Mouse (Mus musculus): ENCODE measurements around the gene Ube2j2. TPM values are rescaled to one million over a fixed set of nuclear protein-coding genes. Genes with fewer than 3 reads are reported as not detected.
A peak's percentile ranks its signal among the peaks of the same experiment; 100 is the strongest.

Ube2j2 gene
- polyA plus RNA-seq (2015; fragmentation: Nextera tagmentation; extraction: Ambion mirVana) = 123 and 127 TPM in 2 replicates

GRCm38 (mm10) chr4:155943534-155944249, at the start of gene Ube2j2:
Ube2j2 (plus strand) TSS chr4:155943831.
- H3K4me3 ChIP-seq = peak within 1 kb of the TSS; percentile 94
- peaks cover 22% of the 10 kb centered on the region for H3K36me3 ChIP-seq
- H3K4me2 ChIP-seq = peak within 1 kb of the TSS; percentile 79
- ATAC-seq (ENCODE audit: low FRiP score) = peak; percentile 98
- no peaks in the 10 kb centered on the region for H3K9me3 ChIP-seq
- H3K27ac ChIP-seq = peak within 1 kb of the TSS; percentile 87
- WGBS = under 1% methylated on average over 69 of the region's 85 CpGs
- peaks cover 34% of the 10 kb centered on the region for H3K4me1 ChIP-seq (replicated peaks)
- peak within 1 kb of the TSS; percentile 95 for H3K9ac ChIP-seq
- H3K27me3 ChIP-seq = no peaks in the 10 kb centered on the region

- H3K36me3 ChIP-seq = peaks cover 42% of the 10 kb centered on the region
- no peaks in the 10 kb centered on the region for H3K27me3 ChIP-seq
- peaks cover 56% of the 10 kb centered on the region for H3K4me1 ChIP-seq (replicated peaks)
- H3K9ac ChIP-seq = peak overlapping the region; percentile 98
- H3K4me3 ChIP-seq = peak overlapping the region; percentile 93
- ATAC-seq (ENCODE audit: low FRiP score) = no peak
- peak overlapping the region; percentile 44; the same call in 1 of the 2 replicates for H3K27ac ChIP-seq
- 36% methylated on average over 8 of the region's 8 CpGs for WGBS
- no peaks in the 10 kb centered on the region for H3K9me3 ChIP-seq
- H3K4me2 ChIP-seq = peak overlapping the region; percentile 99
Observed at GRCm38 (mm10) chr4:155894311-155894881, 49.2 kb upstream of the Ube2j2 start.

- H3K9ac ChIP-seq = peak overlapping the region; percentile 98
- H3K27ac ChIP-seq = peak overlapping the region; percentile 44; the same call in 1 of the 2 replicates
- no peak for ATAC-seq (ENCODE audit: low FRiP score)
- no peaks in the 10 kb centered on the region for H3K9me3 ChIP-seq
- WGBS = 34% methylated on average over 6 of the region's 6 CpGs
- H3K27me3 ChIP-seq = no peaks in the 10 kb centered on the region
- peak overlapping the region; percentile 99 for H3K4me2 ChIP-seq
- H3K4me1 ChIP-seq (replicated peaks) = peaks cover 48% of the 10 kb centered on the region
- peak overlapping the region; percentile 93 for H3K4me3 ChIP-seq
- peaks cover 42% of the 10 kb centered on the region for H3K36me3 ChIP-seq
Observed at GRCm38 (mm10) chr4:155895216-155895615, 48.4 kb upstream of the Ube2j2 start.

GRCm38 (mm10) chr4:155895826-155896225, 47.8 kb upstream of the Ube2j2 start:
- H3K4me3 ChIP-seq = 0 out of 2 replicates have a peak overlapping the region, but pooled peaks have one; percentile 93
- no peaks in the 10 kb centered on the region for H3K9me3 ChIP-seq
- no peaks in the 10 kb centered on the region for H3K27me3 ChIP-seq
- peak overlapping the region; percentile 99 for H3K4me2 ChIP-seq
- no peak for ATAC-seq (ENCODE audit: low FRiP score)
- peaks cover 42% of the 10 kb centered on the region for H3K4me1 ChIP-seq (replicated peaks)
- H3K36me3 ChIP-seq = peaks cover 47% of the 10 kb centered on the region
- H3K9ac ChIP-seq = no peak overlapping the region
- H3K27ac ChIP-seq = no peak overlapping the region
- 92% methylated on average over 4 of the region's 4 CpGs for WGBS

GRCm38 (mm10) chr4:155896461-155896860, 47.2 kb upstream of the Ube2j2 start:
- no peak overlapping the region for H3K4me3 ChIP-seq
- H3K4me1 ChIP-seq (replicated peaks) = peaks cover 39% of the 10 kb centered on the region
- H3K4me2 ChIP-seq = no peak overlapping the region
- ATAC-seq (ENCODE audit: low FRiP score) = no peak
- H3K9ac ChIP-seq = no peak overlapping the region
- no peak overlapping the region for H3K27ac ChIP-seq
- H3K36me3 ChIP-seq = peaks cover 54% of the 10 kb centered on the region
- 97% methylated on average over 12 of the region's 12 CpGs for WGBS
- no peaks in the 10 kb centered on the region for H3K9me3 ChIP-seq
- H3K27me3 ChIP-seq = no peaks in the 10 kb centered on the region

GRCm38 (mm10) chr4:155898318-155898717, 45.3 kb upstream of the Ube2j2 start:
- H3K9me3 ChIP-seq = no peaks in the 10 kb centered on the region
- no peak overlapping the region for H3K27ac ChIP-seq
- H3K36me3 ChIP-seq = peaks cover 72% of the 10 kb centered on the region
- no peak overlapping the region for H3K4me3 ChIP-seq
- no peak for ATAC-seq (ENCODE audit: low FRiP score)
- no peaks in the 10 kb centered on the region for H3K27me3 ChIP-seq
- H3K4me2 ChIP-seq = no peak overlapping the region
- H3K4me1 ChIP-seq (replicated peaks) = peaks cover 30% of the 10 kb centered on the region
- WGBS = 99% methylated on average over 2 of the region's 2 CpGs
- no peak overlapping the region for H3K9ac ChIP-seq

- H3K4me1 ChIP-seq (replicated peaks) = peaks cover 20% of the 10 kb centered on the region
- H3K9me3 ChIP-seq = no peaks in the 10 kb centered on the region
- 96% methylated on average over 7 of the region's 7 CpGs for WGBS
- peaks cover 83% of the 10 kb centered on the region for H3K36me3 ChIP-seq
- no peak overlapping the region for H3K9ac ChIP-seq
- H3K4me3 ChIP-seq = no peak overlapping the region
- no peak for ATAC-seq (ENCODE audit: low FRiP score)
- H3K27me3 ChIP-seq = no peaks in the 10 kb centered on the region
- no peak overlapping the region for H3K27ac ChIP-seq
- no peak overlapping the region for H3K4me2 ChIP-seq
Observed at GRCm38 (mm10) chr4:155899355-155899754, 44.3 kb upstream of the Ube2j2 start.

GRCm38 (mm10) chr4:155901205-155901604, 42.4 kb upstream of the Ube2j2 start:
- ATAC-seq (ENCODE audit: low FRiP score) = no peak
- H3K36me3 ChIP-seq = peaks cover 94% of the 10 kb centered on the region
- no peak overlapping the region for H3K9ac ChIP-seq
- H3K9me3 ChIP-seq = no peaks in the 10 kb centered on the region
- WGBS = 91% methylated on average over 3 of the region's 3 CpGs
- no peak overlapping the region for H3K27ac ChIP-seq
- H3K4me1 ChIP-seq (replicated peaks) = peaks cover 2% of the 10 kb centered on the region; the same call in 1 of the 2 replicates
- no peak overlapping the region for H3K4me2 ChIP-seq
- H3K27me3 ChIP-seq = no peaks in the 10 kb centered on the region
- H3K4me3 ChIP-seq = no peak overlapping the region

GRCm38 (mm10) chr4:155903246-155903645, 40.4 kb upstream of the Ube2j2 start:
- no peak for ATAC-seq (ENCODE audit: low FRiP score)
- Histone ChIP-seq H3K4me1 (replicated peaks) (no peaks in the 10 kb centered on the region), H3K4me2 (no peak overlapping the region), H3K27me3 (no peaks in the 10 kb centered on the region), H3K9me3 (no peaks in the 10 kb centered on the region), H3K4me3 (no peak overlapping the region), H3K9ac (no peak overlapping the region), H3K36me3 (peaks cover 96% of the 10 kb centered on the region), H3K27ac (no peak overlapping the region)
- 96% methylated on average over 13 of the region's 13 CpGs for WGBS

- H3K4me3 ChIP-seq = no peak overlapping the region
- H3K9me3 ChIP-seq = no peaks in the 10 kb centered on the region
- no peaks in the 10 kb centered on the region for H3K4me1 ChIP-seq (replicated peaks)
- no peaks in the 10 kb centered on the region for H3K27me3 ChIP-seq
- no peak overlapping the region for H3K9ac ChIP-seq
- ATAC-seq (ENCODE audit: low FRiP score) = no peak
- no peak overlapping the region for H3K4me2 ChIP-seq
- WGBS = 93% methylated on average over 13 of the region's 13 CpGs
- H3K27ac ChIP-seq = no peak overlapping the region
- peaks cover 83% of the 10 kb centered on the region for H3K36me3 ChIP-seq
Observed at GRCm38 (mm10) chr4:155904318-155905102, 39.1 kb upstream of the Ube2j2 start.

GRCm38 (mm10) chr4:155905634-155906033, 38.0 kb upstream of the Ube2j2 start:
- 86% methylated on average over 13 of the region's 13 CpGs for WGBS
- Histone ChIP-seq H3K9ac (no peak overlapping the region), H3K9me3 (no peaks in the 10 kb centered on the region), H3K4me3 (no peak overlapping the region), H3K27me3 (no peaks in the 10 kb centered on the region), H3K27ac (no peak overlapping the region), H3K36me3 (peaks cover 72% of the 10 kb centered on the region), H3K4me1 (replicated peaks) (no peaks in the 10 kb centered on the region), H3K4me2 (no peak overlapping the region)
- ATAC-seq (ENCODE audit: low FRiP score) = no peak

- H3K36me3 ChIP-seq = peaks cover 67% of the 10 kb centered on the region
- 88% methylated on average over 9 of the region's 9 CpGs for WGBS
- no peak for ATAC-seq (ENCODE audit: low FRiP score)
Observed at GRCm38 (mm10) chr4:155906125-155906524, 37.5 kb upstream of the Ube2j2 start.

More at GRCm38 (mm10) chr4:155906125-155906524, 37.5 kb upstream of the Ube2j2 start:
- Histone ChIP-seq H3K4me3 (no peak overlapping the region), H3K4me2 (no peak overlapping the region), H3K27ac (no peak overlapping the region), H3K9me3 (no peaks in the 10 kb centered on the region), H3K27me3 (no peaks in the 10 kb centered on the region), H3K4me1 (replicated peaks) (no peaks in the 10 kb centered on the region), H3K9ac (no peak overlapping the region)

All from hindbrain, embryonic 13.5 days (tissue).